Mouse (Mus musculus): ENCODE data around the gene Fitm2. TPM values are rescaled to one million over a fixed set of nuclear protein-coding genes. Genes with fewer than 3 reads are reported as not detected.

The Fitm2 gene
- 10.8 TPM in 2 replicates for polyA plus RNA-seq (2015; fragmentation: Nextera tagmentation; extraction: Ambion mirVana)

GRCm38 (mm10) chr2:163472466-163472851, at the start of gene Fitm2:
Gene Fitm2 (minus strand): TSS chr2:163472629.
- no peaks in the 10 kb centered on the region for H3K27me3 ChIP-seq (replicated peaks)
- peak within 1 kb of the TSS; percentile 65 for H3K9ac ChIP-seq
- no peaks in the 10 kb centered on the region for H3K9me3 ChIP-seq
- peaks cover 10% of the 10 kb centered on the region for H3K36me3 ChIP-seq
- H3K4me1 ChIP-seq: peaks cover 9% of the 10 kb centered on the region
- peak within 1 kb of the TSS; percentile 86 for H3K4me2 ChIP-seq
- under 1% methylated on average over 30 of the region's 30 CpGs for WGBS
- peak within 1 kb of the TSS; percentile 74; the same call in 1 of the 2 replicates for H3K27ac ChIP-seq
- H3K4me3 ChIP-seq (replicated peaks): peak within 1 kb of the TSS; percentile 87
- ATAC-seq (ENCODE audit: insufficient read depth, low FRiP score, low read depth): peak; percentile 92

GRCm38 (mm10) chr2:163506300-163507004, 34.0 kb upstream of the Fitm2 start, which contains the start of gene Hnf4a:
Gene Hnf4a (plus strand): TSS chr2:163506808.
- H3K27ac ChIP-seq: peak within 1 kb of the TSS; percentile 80
- H3K9ac ChIP-seq: no peak within 1 kb of the TSS
- peak within 1 kb of the TSS; percentile 37 for H3K4me2 ChIP-seq

GRCm38 (mm10) chr2:163503191-163503590, 30.8 kb upstream of the Fitm2 start:
- WGBS: 63% methylated on average over 7 of the region's 7 CpGs

More at GRCm38 (mm10) chr2:163506300-163507004, 34.0 kb upstream of the Fitm2 start, which contains the start of gene Hnf4a:
- H3K4me3 ChIP-seq (replicated peaks): peak within 1 kb of the TSS; percentile 36
- peak; percentile 82 for ATAC-seq (ENCODE audit: insufficient read depth, low FRiP score, low read depth)
- no peaks in the 10 kb centered on the region for H3K36me3 ChIP-seq
- H3K9me3 ChIP-seq: no peaks in the 10 kb centered on the region
- H3K4me1 ChIP-seq: no peaks in the 10 kb centered on the region
- H3K27me3 ChIP-seq (replicated peaks): no peaks in the 10 kb centered on the region
- 66% methylated on average over 10 of the region's 10 CpGs for WGBS

GRCm38 (mm10) chr2:163502219-163502618, 29.8 kb upstream of the Fitm2 start:
- Histone ChIP-seq H3K4me2 (no peak overlapping the region), H3K9ac (no peak overlapping the region), H3K9me3 (no peaks in the 10 kb centered on the region), H3K27ac (no peak overlapping the region), H3K4me1 (no peaks in the 10 kb centered on the region), H3K36me3 (no peaks in the 10 kb centered on the region), H3K4me3 (replicated peaks) (no peak overlapping the region), H3K27me3 (replicated peaks) (no peaks in the 10 kb centered on the region)
- no peak for ATAC-seq (ENCODE audit: insufficient read depth, low FRiP score, low read depth)
- WGBS: 79% methylated on average over 2 of the region's 2 CpGs

More at GRCm38 (mm10) chr2:163503191-163503590, 30.8 kb upstream of the Fitm2 start:
- Histone ChIP-seq H3K9ac (no peak overlapping the region), H3K4me2 (no peak overlapping the region), H3K4me3 (replicated peaks) (no peak overlapping the region), H3K27me3 (replicated peaks) (no peaks in the 10 kb centered on the region), H3K36me3 (no peaks in the 10 kb centered on the region), H3K4me1 (no peaks in the 10 kb centered on the region), H3K9me3 (no peaks in the 10 kb centered on the region), H3K27ac (no peak overlapping the region)
- ATAC-seq (ENCODE audit: insufficient read depth, low FRiP score, low read depth): no peak

- ATAC-seq (ENCODE audit: insufficient read depth, low FRiP score, low read depth): no peak
- peaks cover 10% of the 10 kb centered on the region; the same call in 1 of the 2 replicates for H3K4me1 ChIP-seq
- H3K9ac ChIP-seq: no peak overlapping the region
- H3K4me2 ChIP-seq: no peak overlapping the region
- WGBS: 41% methylated on average over 6 of the region's 6 CpGs
- H3K9me3 ChIP-seq: no peaks in the 10 kb centered on the region
- no peak overlapping the region for H3K4me3 ChIP-seq (replicated peaks)
- no peaks in the 10 kb centered on the region for H3K36me3 ChIP-seq
- H3K27me3 ChIP-seq (replicated peaks): no peaks in the 10 kb centered on the region
- H3K27ac ChIP-seq: no peak overlapping the region
These were observed 22.0 kb upstream of the Fitm2 start for GRCm38 (mm10) chr2:163494456-163494855.

- ATAC-seq (ENCODE audit: insufficient read depth, low FRiP score, low read depth): peak; percentile 72
- no peak overlapping the region; the same call in 1 of the 2 replicates for H3K27ac ChIP-seq
These were observed 21.5 kb upstream of the Fitm2 start for GRCm38 (mm10) chr2:163493976-163494375.

GRCm38 (mm10) chr2:163493031-163493430, 20.6 kb upstream of the Fitm2 start:
- Histone ChIP-seq H3K9ac (no peak overlapping the region), H3K4me2 (no peak overlapping the region), H3K9me3 (no peaks in the 10 kb centered on the region)

More at GRCm38 (mm10) chr2:163493976-163494375, 21.5 kb upstream of the Fitm2 start:
- H3K4me2 ChIP-seq: 0 out of 2 replicates have a peak overlapping the region, but pooled peaks have one; percentile 8
- WGBS: 14% methylated on average over 5 of the region's 5 CpGs
- peaks cover 10% of the 10 kb centered on the region; the same call in 1 of the 2 replicates for H3K4me1 ChIP-seq
- H3K9ac ChIP-seq: no peak overlapping the region
- H3K9me3 ChIP-seq: no peaks in the 10 kb centered on the region
- H3K27me3 ChIP-seq (replicated peaks): no peaks in the 10 kb centered on the region
- no peaks in the 10 kb centered on the region for H3K36me3 ChIP-seq
- no peak overlapping the region for H3K4me3 ChIP-seq (replicated peaks)

GRCm38 (mm10) chr2:163492018-163492417, 19.6 kb upstream of the Fitm2 start, which contains the start of gene R3hdml:
Gene R3hdml (plus strand): TSS chr2:163492318.
- ATAC-seq (ENCODE audit: insufficient read depth, low FRiP score, low read depth): no peak

More at GRCm38 (mm10) chr2:163493031-163493430, 20.6 kb upstream of the Fitm2 start:
- no peak overlapping the region for H3K27ac ChIP-seq
- no peak for ATAC-seq (ENCODE audit: insufficient read depth, low FRiP score, low read depth)
- peaks cover 10% of the 10 kb centered on the region; the same call in 1 of the 2 replicates for H3K4me1 ChIP-seq
- WGBS: 45% methylated on average over 5 of the region's 5 CpGs
- H3K36me3 ChIP-seq: no peaks in the 10 kb centered on the region
- H3K4me3 ChIP-seq (replicated peaks): no peak overlapping the region
- H3K27me3 ChIP-seq (replicated peaks): no peaks in the 10 kb centered on the region

GRCm38 (mm10) chr2:163491351-163491750, 18.9 kb upstream of the Fitm2 start:
- no peak overlapping the region for H3K4me3 ChIP-seq (replicated peaks)
- no peaks in the 10 kb centered on the region for H3K9me3 ChIP-seq
- H3K4me2 ChIP-seq: no peak overlapping the region
- H3K27ac ChIP-seq: no peak overlapping the region
- ATAC-seq (ENCODE audit: insufficient read depth, low FRiP score, low read depth): no peak
- peaks cover 10% of the 10 kb centered on the region; the same call in 1 of the 2 replicates for H3K4me1 ChIP-seq
- no peaks in the 10 kb centered on the region for H3K36me3 ChIP-seq
- H3K9ac ChIP-seq: no peak overlapping the region
- no peaks in the 10 kb centered on the region for H3K27me3 ChIP-seq (replicated peaks)
- WGBS: 56% methylated on average over 7 of the region's 7 CpGs

More at GRCm38 (mm10) chr2:163492018-163492417, 19.6 kb upstream of the Fitm2 start, which contains the start of gene R3hdml:
- Histone ChIP-seq H3K9me3 (no peaks in the 10 kb centered on the region), H3K4me1 (peaks cover 10% of the 10 kb centered on the region; the same call in 1 of the 2 replicates), H3K4me2 (no peak within 1 kb of the TSS), H3K36me3 (no peaks in the 10 kb centered on the region), H3K9ac (no peak within 1 kb of the TSS), H3K27ac (no peak within 1 kb of the TSS), H3K4me3 (replicated peaks) (no peak within 1 kb of the TSS), H3K27me3 (replicated peaks) (no peaks in the 10 kb centered on the region)
- 76% methylated on average over 5 of the region's 5 CpGs for WGBS

- Histone ChIP-seq H3K9me3 (no peaks in the 10 kb centered on the region), H3K27ac (no peak overlapping the region), H3K27me3 (replicated peaks) (no peaks in the 10 kb centered on the region), H3K36me3 (no peaks in the 10 kb centered on the region), H3K4me2 (no peak overlapping the region), H3K4me1 (peaks cover 10% of the 10 kb centered on the region; the same call in 1 of the 2 replicates), H3K4me3 (replicated peaks) (no peak overlapping the region), H3K9ac (no peak overlapping the region)
- 87% methylated on average over 17 of the region's 17 CpGs for WGBS
- ATAC-seq (ENCODE audit: insufficient read depth, low FRiP score, low read depth): no peak
These were observed 18.2 kb upstream of the Fitm2 start for GRCm38 (mm10) chr2:163490656-163491055.

- WGBS: 50% methylated on average over 5 of the region's 5 CpGs
- H3K36me3 ChIP-seq: no peaks in the 10 kb centered on the region
- H3K9ac ChIP-seq: no peak overlapping the region
- no peaks in the 10 kb centered on the region for H3K27me3 ChIP-seq (replicated peaks)
- no peak overlapping the region for H3K27ac ChIP-seq
- no peaks in the 10 kb centered on the region for H3K9me3 ChIP-seq
- H3K4me2 ChIP-seq: no peak overlapping the region
- ATAC-seq (ENCODE audit: insufficient read depth, low FRiP score, low read depth): no peak
- H3K4me1 ChIP-seq: peaks cover 10% of the 10 kb centered on the region; the same call in 1 of the 2 replicates
- no peak overlapping the region for H3K4me3 ChIP-seq (replicated peaks)
These were observed 17.4 kb upstream of the Fitm2 start for GRCm38 (mm10) chr2:163489725-163490291.

- Histone ChIP-seq H3K4me3 (replicated peaks) (no peak overlapping the region), H3K4me1 (no peaks in the 10 kb centered on the region), H3K9me3 (no peaks in the 10 kb centered on the region), H3K27ac (no peak overlapping the region), H3K4me2 (no peak overlapping the region), H3K9ac (no peak overlapping the region), H3K36me3 (no peaks in the 10 kb centered on the region), H3K27me3 (replicated peaks) (no peaks in the 10 kb centered on the region)
- ATAC-seq (ENCODE audit: insufficient read depth, low FRiP score, low read depth): no peak
- 89% methylated on average over 3 of the region's 3 CpGs for WGBS
These were observed 14.9 kb upstream of the Fitm2 start for GRCm38 (mm10) chr2:163487360-163487759.
